Mouse (Mus musculus) liver, embryonic 12.5 days (tissue): ENCODE data around the gene Erp27. TPM values are rescaled to one million over a fixed set of nuclear protein-coding genes. Genes with fewer than 3 reads are reported as not detected.
A peak's percentile ranks its signal among the peaks of the same experiment; 100 is the strongest.
"Not testable (repeated sequence)": the region's sequence is repeated elsewhere in the genome, so short reads cannot be mapped to it uniquely, and the experiment has no call there.

Source experiments
- ATAC-seq: fragments of 200-750 bp; cut with Nextera tagmentation; 2 replicates; pipeline ENCODE4 v1.8.0; 2017; ENCODE audit warnings: moderate number of reproducible peaks, mild to moderate bottlenecking, moderate library complexity
- H3K27ac ChIP-seq: fragments of 300-500 bp; sonication (generic); 2 replicates; pipeline ENCODE4 v1.5.1; 2016; ENCODE audit warnings: mild to moderate bottlenecking
- H3K27me3 ChIP-seq: fragments of 300-500 bp; sonication (generic); replicated peaks from 2 replicates; pipeline ENCODE4 v1.6.1; 2016; ENCODE audit warnings: mild to moderate bottlenecking, moderate library complexity
- H3K36me3 ChIP-seq: fragments of 300-500 bp; sonication (generic); 2 replicates; pipeline ENCODE4 v1.6.1; 2016; ENCODE audit warnings: mild to moderate bottlenecking, moderate library complexity
- H3K4me1 ChIP-seq: fragments of 300-500 bp; sonication (generic); 2 replicates; pipeline ENCODE4 v1.6.1; 2016
- H3K4me2 ChIP-seq: fragments of 300-500 bp; sonication (generic); 2 replicates; pipeline ENCODE4 v1.6.1; 2016; ENCODE audit warnings: mild to moderate bottlenecking, moderate library complexity
- H3K4me3 ChIP-seq: fragments of 300-500 bp; sonication (generic); 2 replicates; pipeline ENCODE4 v1.5.1; 2016; ENCODE audit warnings: mild to moderate bottlenecking, moderate library complexity
- H3K9ac ChIP-seq: fragments of 300-500 bp; sonication (generic); 2 replicates; pipeline ENCODE4 v1.6.1; 2016; ENCODE audit warnings: mild to moderate bottlenecking, moderate library complexity
- H3K9me3 ChIP-seq: fragments of 300-500 bp; sonication (generic); replicated peaks from 2 replicates; pipeline ENCODE4 v1.6.1; 2016; ENCODE audit warnings: mild to moderate bottlenecking, moderate library complexity
- WGBS: fragments of 180-500 bp; shearing (Covaris S2); methylation state at CpG from one replicate; pipeline ENCODE4 v1.1.7; 2016; ENCODE audit not compliant: insufficient replicate concordance; 5-methylcytosine and 5-hydroxymethylcytosine counted together
- polyA plus RNA-seq: library from polyadenylated mRNA; unstranded; fragments of >200 nt; fragmentation: Nextera tagmentation; extraction: Ambion mirVana; gene quantifications from 2 replicates; pipeline ENCODE4 v1.2.1, GENCODE M21; 2016

Erp27 gene
- polyA plus RNA-seq, 1 experiment from 2014 or later = 0.27 TPM

DNA sequence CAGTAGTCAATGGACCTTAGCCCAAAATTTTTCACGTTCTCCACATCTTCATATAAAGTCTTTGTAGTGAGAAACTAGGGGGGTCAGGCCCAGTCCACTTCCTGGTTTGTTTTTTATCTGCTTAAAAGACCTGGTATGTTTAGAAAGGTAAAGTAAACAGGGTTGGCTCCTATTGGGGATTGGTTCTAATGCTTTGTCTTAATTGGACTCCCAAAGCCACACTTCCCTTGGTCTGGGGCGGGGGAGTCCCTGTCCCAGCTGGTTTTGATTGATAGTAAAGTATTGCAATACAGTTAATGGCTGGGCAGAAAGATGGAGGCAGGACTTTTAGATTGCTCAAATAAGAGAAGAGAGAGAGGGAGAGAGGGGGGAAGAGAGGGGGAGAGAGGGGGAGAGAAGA is 21.0 kb downstream of the Erp27 start:
- Histone ChIP-seq H3K27ac (no peak overlapping the region), H3K4me3 (no peak overlapping the region), H3K9me3 (no peaks in the 10 kb centered on the region), H3K27me3 (no peaks in the 10 kb centered on the region), H3K36me3 (no peaks in the 10 kb centered on the region), H3K4me1 (peaks cover 19% of the 10 kb centered on the region), H3K4me2 (no peak overlapping the region), H3K9ac (no peak overlapping the region)
- 34% methylated on average over 2 of the region's 2 CpGs for WGBS
- 0 out of 2 replicates have a peak, but pooled peaks have one; percentile 30 for ATAC-seq

DNA sequence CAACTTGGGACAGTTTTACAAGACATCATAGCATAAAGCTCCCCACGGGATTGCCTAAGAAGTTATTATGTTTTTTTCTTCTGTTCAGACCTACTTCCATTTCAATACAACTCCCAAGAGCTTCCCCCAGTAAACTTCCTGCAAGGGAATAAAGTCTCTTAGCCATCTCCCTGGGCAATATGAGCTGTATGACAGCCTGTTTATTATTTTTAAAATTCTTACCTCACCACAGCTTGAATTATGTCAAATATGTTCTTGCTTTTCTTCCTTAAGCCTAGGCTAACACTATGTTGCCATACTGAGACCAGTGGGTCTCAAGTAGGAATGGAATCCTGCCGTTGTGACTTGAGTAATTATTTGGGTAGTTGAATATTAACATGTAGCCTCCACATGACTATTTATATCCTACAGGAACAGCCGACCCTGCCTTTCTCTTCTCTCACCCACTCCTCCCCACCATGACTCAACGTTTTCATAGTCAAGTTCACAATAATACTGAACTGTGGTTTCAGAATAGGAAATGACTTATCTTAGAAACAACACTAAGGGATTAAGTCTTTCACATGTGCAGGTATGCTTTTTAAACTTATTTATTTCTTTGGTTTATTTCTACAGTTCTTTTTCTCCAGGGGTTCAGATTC is 21.5 kb downstream of the Erp27 start:
- H3K9ac ChIP-seq = no peak overlapping the region
- whole genome bisulfite sequencing = 21% methylated on average over 4 of the region's 4 CpGs
- peaks cover 19% of the 10 kb centered on the region for H3K4me1 ChIP-seq
- H3K27ac ChIP-seq = no peak overlapping the region
- ATAC-seq = no peak
- H3K27me3 ChIP-seq = no peaks in the 10 kb centered on the region
- H3K9me3 ChIP-seq = no peaks in the 10 kb centered on the region
- H3K36me3 ChIP-seq = no peaks in the 10 kb centered on the region
- H3K4me2 ChIP-seq = no peak overlapping the region
- no peak overlapping the region for H3K4me3 ChIP-seq

DNA sequence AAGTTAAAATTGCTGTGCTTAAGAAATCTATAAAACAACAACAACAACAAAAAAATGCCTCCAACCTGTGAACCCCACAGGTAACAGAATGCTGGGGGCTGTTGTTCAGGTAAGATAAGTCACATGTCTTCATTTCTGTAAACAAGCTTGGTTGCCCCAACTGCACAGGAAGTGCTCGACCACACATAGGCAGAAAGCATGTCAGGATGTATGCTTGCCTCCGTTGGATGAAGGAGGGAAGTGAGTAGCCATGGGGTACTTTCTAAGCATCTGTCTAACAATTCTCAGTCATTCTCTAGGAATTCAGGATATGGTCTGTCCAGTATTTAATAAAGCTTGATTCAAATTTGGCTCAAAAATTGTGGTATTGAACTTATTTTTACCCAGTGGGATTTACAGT is 23.0 kb downstream of the Erp27 start:
- 28% methylated on average over 2 of the region's 2 CpGs for WGBS
- no peak overlapping the region for H3K4me2 ChIP-seq
- H3K9me3 ChIP-seq = no peaks in the 10 kb centered on the region
- no peak overlapping the region for H3K4me3 ChIP-seq
- H3K27me3 ChIP-seq = no peaks in the 10 kb centered on the region
- no peak for ATAC-seq
- H3K27ac ChIP-seq = no peak overlapping the region
- H3K36me3 ChIP-seq = no peaks in the 10 kb centered on the region
- no peak overlapping the region for H3K9ac ChIP-seq
- H3K4me1 ChIP-seq = peaks cover 22% of the 10 kb centered on the region

DNA sequence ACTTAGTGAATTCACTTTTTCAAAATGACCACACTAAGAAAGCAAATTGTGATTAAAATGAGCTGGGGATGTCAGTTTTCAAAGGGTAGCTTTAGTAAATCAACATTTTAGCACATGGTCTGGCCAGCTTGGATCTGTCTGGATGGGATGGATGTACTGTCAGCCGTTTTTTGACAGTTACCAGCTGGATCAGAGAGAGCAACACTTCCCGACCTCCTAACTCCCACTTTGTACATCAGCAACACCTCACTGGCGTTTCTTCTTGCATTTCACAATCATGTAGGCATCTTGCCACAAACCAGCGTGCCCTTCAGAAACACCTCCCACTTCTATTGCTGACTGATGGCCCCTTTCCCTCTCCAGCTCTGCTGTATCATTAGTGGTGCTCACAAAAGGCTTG is 23.8 kb downstream of the Erp27 start:
- no peaks in the 10 kb centered on the region for H3K27me3 ChIP-seq
- WGBS = 37% methylated on average over 4 of the region's 4 CpGs
- no peak overlapping the region for H3K27ac ChIP-seq
- no peak overlapping the region for H3K9ac ChIP-seq
- H3K4me1 ChIP-seq = peaks cover 26% of the 10 kb centered on the region
- no peak overlapping the region for H3K4me2 ChIP-seq
- H3K4me3 ChIP-seq = no peak overlapping the region
- no peaks in the 10 kb centered on the region for H3K36me3 ChIP-seq
- no peak for ATAC-seq
- no peaks in the 10 kb centered on the region for H3K9me3 ChIP-seq

DNA sequence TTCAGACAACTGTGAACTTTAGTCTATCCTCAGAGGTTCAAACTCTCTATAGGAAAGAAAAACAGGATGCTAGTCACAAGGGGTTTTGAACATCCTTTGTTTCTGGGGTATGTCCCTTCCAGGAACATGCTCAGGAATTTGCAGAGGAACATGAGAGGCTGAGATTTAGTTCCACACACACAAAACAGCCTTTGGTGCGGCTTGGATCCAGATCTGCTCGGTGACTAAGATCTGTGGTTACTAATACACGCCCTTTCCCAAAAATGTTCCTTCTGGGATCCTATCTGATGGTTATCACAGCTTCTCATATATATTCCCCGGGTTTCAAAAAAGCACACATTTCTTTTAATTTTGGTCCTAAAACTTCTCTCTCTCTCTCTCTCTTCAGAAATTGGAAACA is 24.2 kb downstream of the Erp27 start:
- Histone ChIP-seq H3K9me3 (no peaks in the 10 kb centered on the region), H3K4me1 (peaks cover 26% of the 10 kb centered on the region), H3K4me2 (no peak overlapping the region), H3K9ac (no peak overlapping the region), H3K4me3 (no peak overlapping the region), H3K27ac (no peak overlapping the region), H3K27me3 (no peaks in the 10 kb centered on the region), H3K36me3 (no peaks in the 10 kb centered on the region)
- no peak for ATAC-seq
- WGBS = 58% methylated on average over 4 of the region's 4 CpGs

DNA sequence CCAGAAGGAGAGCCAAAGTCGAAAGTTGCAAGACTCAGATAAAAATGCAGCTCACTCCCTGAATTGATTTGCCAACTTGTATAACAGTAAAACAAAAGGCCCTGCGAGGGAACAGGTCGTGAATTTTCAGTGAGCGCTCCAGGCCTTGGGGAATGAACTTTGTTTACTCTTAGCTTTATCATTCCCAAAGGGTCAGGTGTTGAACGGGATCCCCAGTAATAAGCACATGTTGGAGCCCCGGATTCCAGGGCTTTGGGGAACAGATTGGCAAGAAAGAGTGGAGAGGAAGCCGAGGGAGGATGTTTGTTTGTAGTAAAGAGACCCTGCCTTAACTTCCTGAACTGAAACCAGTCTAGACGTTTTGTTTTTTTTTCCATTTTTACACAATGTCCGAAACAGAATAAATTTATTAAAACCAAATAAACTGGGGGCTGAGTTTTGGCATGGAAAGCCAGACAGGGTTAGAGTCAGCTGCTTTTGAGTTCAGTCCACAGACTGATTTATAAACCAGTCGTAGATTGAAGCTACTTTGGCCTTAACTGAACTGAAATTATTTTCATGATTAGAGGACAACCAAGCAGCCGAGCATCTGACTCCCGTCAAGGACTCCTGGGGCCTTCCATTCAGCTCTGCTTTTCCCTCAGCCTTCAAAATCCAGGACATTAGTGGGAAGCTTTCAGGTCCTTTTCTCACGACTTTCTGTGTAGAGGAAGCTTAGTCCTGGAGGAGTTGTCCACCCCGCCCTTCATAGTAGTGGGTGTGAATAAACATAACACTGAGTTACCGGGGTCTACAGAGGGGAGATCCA is 27.2 kb downstream of the Erp27 start:
- ATAC-seq = no peak
- no peaks in the 10 kb centered on the region for H3K36me3 ChIP-seq
- peaks cover 18% of the 10 kb centered on the region for H3K4me1 ChIP-seq
- H3K9me3 ChIP-seq = no peaks in the 10 kb centered on the region
- no peak overlapping the region for H3K4me2 ChIP-seq
- no peak overlapping the region for H3K27ac ChIP-seq
- no peak overlapping the region for H3K9ac ChIP-seq
- WGBS = 51% methylated on average over 15 of the region's 15 CpGs
- H3K27me3 ChIP-seq = no peaks in the 10 kb centered on the region
- H3K4me3 ChIP-seq = no peak overlapping the region

DNA sequence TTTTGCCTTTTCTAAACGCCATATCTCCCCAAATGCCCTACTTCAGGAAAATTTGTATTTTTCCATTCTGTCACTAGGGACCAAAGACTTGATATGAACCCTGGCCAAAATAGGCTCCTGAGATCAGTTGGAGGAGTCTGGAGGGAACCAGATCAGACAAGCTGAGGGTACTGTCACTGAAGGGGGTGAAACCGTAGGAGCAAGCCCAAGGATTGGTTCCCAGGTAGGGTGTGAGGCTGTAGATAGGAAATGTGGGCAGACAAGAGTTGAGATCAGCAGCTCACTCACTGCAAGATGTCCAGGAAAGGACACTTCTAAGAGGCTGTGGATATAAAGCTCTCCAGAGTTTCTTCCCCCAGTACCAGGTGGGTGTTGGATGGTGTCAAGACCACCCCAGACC is 30.0 kb downstream of the Erp27 start:
- WGBS = 31% methylated on average over 2 of the region's 2 CpGs

DNA sequence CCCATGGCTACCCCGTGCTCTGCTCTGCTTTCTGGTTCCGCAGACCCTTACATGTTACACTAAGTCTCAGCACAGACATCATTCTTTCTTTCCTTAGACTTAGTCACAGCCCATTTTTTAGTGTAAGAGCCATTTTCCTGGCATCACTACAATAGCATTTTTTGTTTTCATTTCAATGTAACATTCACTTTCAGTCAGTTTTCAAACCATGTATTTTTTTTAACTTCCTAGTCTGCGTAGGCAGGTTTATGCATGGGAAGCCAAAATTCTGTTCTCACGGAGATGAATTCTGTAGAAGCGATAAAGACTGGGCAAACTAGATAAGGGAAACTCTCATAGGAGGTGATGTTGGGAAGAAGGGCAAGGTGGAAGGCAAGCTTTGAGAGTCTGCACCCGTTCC is 32.4 kb downstream of the Erp27 start:
- WGBS = 73% methylated on average over 6 of the region's 6 CpGs
- Histone ChIP-seq H3K4me3 (no peak overlapping the region), H3K4me1 (peaks cover 18% of the 10 kb centered on the region), H3K4me2 (no peak overlapping the region), H3K9ac (no peak overlapping the region), H3K27me3 (no peaks in the 10 kb centered on the region), H3K36me3 (no peaks in the 10 kb centered on the region), H3K27ac (no peak overlapping the region), H3K9me3 (no peaks in the 10 kb centered on the region)
- no peak for ATAC-seq

More for the DNA sequence above, 30.0 kb downstream of the Erp27 start:
- no peak overlapping the region for H3K27ac ChIP-seq
- H3K9me3 ChIP-seq = no peaks in the 10 kb centered on the region
- H3K9ac ChIP-seq = no peak overlapping the region
- no peak overlapping the region for H3K4me2 ChIP-seq
- peaks cover 18% of the 10 kb centered on the region for H3K4me1 ChIP-seq
- ATAC-seq = peak; percentile 81
- H3K4me3 ChIP-seq = no peak overlapping the region
- H3K27me3 ChIP-seq = no peaks in the 10 kb centered on the region
- no peaks in the 10 kb centered on the region for H3K36me3 ChIP-seq

DNA sequence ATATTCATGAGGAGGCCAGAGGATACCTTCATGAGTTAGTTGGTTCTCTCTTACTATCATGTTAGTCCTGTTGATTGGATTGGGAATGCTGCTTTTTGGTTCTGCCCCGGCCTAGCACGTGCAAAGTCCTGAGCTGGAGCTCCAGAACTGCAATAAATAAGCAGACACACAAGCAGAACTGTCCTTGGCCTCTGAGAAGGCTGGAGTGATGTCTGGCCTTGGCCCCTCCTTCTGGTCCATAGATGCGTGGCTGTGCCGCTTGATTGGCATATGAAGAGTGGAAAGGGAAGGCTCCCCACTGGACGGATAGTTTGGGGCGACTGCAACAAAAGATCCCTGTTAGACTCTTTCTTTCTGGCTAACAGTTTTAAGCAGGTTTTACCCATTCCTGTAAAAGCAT is 32.9 kb downstream of the Erp27 start:
- Histone ChIP-seq H3K4me1 (peaks cover 14% of the 10 kb centered on the region), H3K9ac (no peak overlapping the region), H3K27me3 (no peaks in the 10 kb centered on the region), H3K9me3 (no peaks in the 10 kb centered on the region), H3K4me2 (no peak overlapping the region), H3K27ac (no peak overlapping the region), H3K4me3 (no peak overlapping the region), H3K36me3 (no peaks in the 10 kb centered on the region)
- WGBS = 81% methylated on average over 6 of the region's 6 CpGs
- ATAC-seq = no peak

DNA sequence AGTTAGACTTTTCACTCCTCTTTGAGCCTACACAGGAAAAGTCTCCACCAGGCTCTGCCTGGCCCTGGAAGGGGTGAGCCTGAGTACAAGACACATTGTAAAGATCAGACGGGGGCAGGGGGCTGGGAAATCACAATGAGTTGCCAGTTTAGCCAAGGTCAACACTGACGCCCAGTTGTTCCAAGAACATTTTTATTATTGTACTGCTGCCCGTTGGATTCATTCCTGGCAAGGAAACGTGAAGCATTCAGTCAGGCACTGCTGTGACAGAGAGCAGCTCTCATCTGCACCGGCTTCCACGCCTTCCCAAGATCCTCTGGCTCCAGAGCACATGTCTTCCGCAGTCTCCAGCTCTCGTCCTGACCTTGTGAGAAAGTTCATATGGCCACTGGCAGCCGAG is 34.1 kb downstream of the Erp27 start:
- 67% methylated on average over 9 of the region's 9 CpGs for WGBS
- Histone ChIP-seq H3K36me3 (no peaks in the 10 kb centered on the region), H3K27me3 (no peaks in the 10 kb centered on the region), H3K4me3 (no peak overlapping the region), H3K4me2 (no peak overlapping the region), H3K27ac (no peak overlapping the region), H3K9me3 (no peaks in the 10 kb centered on the region), H3K4me1 (peaks cover 9% of the 10 kb centered on the region), H3K9ac (no peak overlapping the region)
- ATAC-seq = no peak

DNA sequence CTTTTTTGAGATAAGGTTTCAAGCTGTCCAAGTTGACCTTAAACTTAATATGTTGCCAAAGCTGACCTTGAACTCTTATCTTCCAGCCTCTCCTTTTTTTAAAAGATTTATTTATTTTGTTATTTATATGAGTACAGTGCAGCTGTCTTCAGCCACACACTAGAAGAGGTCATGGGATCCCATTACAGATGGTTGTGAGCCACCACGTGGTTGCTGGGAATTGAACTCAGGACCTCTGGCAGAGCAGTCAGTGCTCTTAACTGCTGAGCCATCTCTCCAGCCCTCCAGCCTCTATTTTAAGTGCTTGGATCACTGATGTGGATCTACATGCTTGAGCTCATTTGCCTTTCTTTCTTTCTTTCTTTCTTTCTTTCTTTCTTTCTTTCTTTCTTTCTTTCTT is 37.2 kb downstream of the Erp27 start:
- not testable (repeated sequence) for H3K4me3 ChIP-seq, ATAC-seq

DNA sequence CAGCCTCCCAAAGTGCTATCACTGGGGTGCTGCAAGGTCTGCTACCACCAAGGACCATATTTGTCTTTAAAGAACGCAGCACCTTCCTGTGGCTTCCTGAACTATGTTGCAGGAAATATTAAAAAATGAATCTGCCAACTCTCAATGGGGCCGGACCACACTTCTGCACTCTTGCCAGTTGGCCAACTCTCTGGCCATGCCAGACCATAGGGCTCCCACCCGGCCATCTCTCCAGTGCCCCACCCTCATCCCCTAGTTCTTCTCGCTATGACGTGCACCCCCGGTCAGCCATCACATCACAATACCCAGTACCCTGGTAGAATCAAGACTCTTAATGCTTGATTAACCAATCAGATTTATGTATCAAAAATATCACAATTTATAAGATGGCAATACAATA is 38.0 kb downstream of the Erp27 start:
- Histone ChIP-seq H3K9ac (no peak overlapping the region), H3K36me3 (no peaks in the 10 kb centered on the region), H3K4me2 (no peak overlapping the region), H3K4me3 (no peak overlapping the region), H3K27me3 (no peaks in the 10 kb centered on the region), H3K9me3 (no peaks in the 10 kb centered on the region), H3K4me1 (no peaks in the 10 kb centered on the region), H3K27ac (no peak overlapping the region)
- 78% methylated on average over 6 of the region's 6 CpGs for WGBS
- no peak for ATAC-seq

More for the DNA sequence above, 37.2 kb downstream of the Erp27 start:
- not testable (repeated sequence) for H3K9ac ChIP-seq, H3K27me3 ChIP-seq, H3K4me1 ChIP-seq, H3K4me2 ChIP-seq, H3K27ac ChIP-seq, H3K36me3 ChIP-seq, H3K9me3 ChIP-seq
- 41% methylated on average over 1 of the region's 1 CpGs for WGBS
